Mouse (Mus musculus) stomach, postnatal 0 days (tissue): ENCODE measurements around the gene Ighmbp2.

Experiments
- CTCF ChIP-seq: IDR thresholded peaks from 2 replicates; pipeline ENCODE4 v1.5.1; 2016; ENCODE audit warnings: antibody characterized with exemption, low read depth, mild to moderate bottlenecking, moderate library complexity
- EP300 ChIP-seq: optimal IDR thresholded peaks from 2 replicates; pipeline ENCODE3; 2016; ENCODE audit warnings: antibody characterized with exemption

DNA sequence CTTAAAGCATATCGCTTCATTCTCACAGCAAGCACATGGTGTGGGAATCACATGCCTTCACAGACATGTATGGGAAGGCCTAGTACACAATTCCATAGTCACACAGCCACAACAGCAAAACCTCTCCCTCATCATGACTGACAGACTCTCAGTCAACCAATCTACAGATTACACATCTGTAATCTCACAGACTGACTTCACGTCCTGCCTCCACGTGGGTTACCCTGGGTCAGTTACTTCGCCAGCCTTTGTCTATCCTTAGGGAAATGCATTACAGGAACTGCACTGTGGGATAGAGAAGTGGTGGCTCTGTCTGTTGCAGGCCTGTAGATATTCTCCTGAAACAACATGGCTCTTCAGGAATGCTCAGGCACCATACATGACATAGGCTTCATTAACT is 931 bp downstream of the Ighmbp2 start:
- no peak for TF ChIP-seq CTCF
- TF ChIP-seq EP300, result no peak
